Mouse (Mus musculus): Measurements from ENCODE around the gene Dusp1. TPM values are rescaled to one million over a fixed set of nuclear protein-coding genes. Genes with fewer than 3 reads are reported as not detected.
A peak's percentile ranks its signal among the peaks of the same experiment; 100 is the strongest.

Dusp1 gene
- polyA plus RNA-seq, 1 experiment from 2014 or later = 12.2 TPM

- ATAC-seq = no peak
- Histone ChIP-seq H3K27me3 (replicated peaks; ENCODE audit: control insufficient read depth, insufficient read depth, low read length) (no peaks in the 10 kb centered on the region), H3K4me3 (ENCODE audit: low read length) (peak overlapping the region; percentile 71), H3K27ac (ENCODE audit: low read length) (no peak overlapping the region), H3K36me3 (ENCODE audit: control insufficient read depth, insufficient read depth, low read length) (no peaks in the 10 kb centered on the region), H3K4me2 (ENCODE audit: low read depth, low read length) (peak overlapping the region; percentile 83), H3K9me3 (ENCODE audit: control insufficient read depth, low read length) (no peaks in the 10 kb centered on the region), H3K4me1 (ENCODE audit: control insufficient read depth, insufficient read depth, low read length) (peaks cover 34% of the 10 kb centered on the region), H3K9ac (ENCODE audit: low read depth, low read length) (peak overlapping the region; percentile 84)
- WGBS = 74% methylated on average over 14 of the region's 14 CpGs
Observed at GRCm38 (mm10) chr17:26506031-26506641, 55.8 kb downstream of the Dusp1 start.

- H3K4me2 ChIP-seq (ENCODE audit: low read depth, low read length) = no peak overlapping the region
- no peak for ATAC-seq
- no peak overlapping the region for H3K27ac ChIP-seq (ENCODE audit: low read length)
- no peak overlapping the region for H3K9ac ChIP-seq (ENCODE audit: low read depth, low read length)
- peaks cover 32% of the 10 kb centered on the region for H3K4me1 ChIP-seq (ENCODE audit: control insufficient read depth, insufficient read depth, low read length)
- no peaks in the 10 kb centered on the region for H3K9me3 ChIP-seq (ENCODE audit: control insufficient read depth, low read length)
- no peak overlapping the region for H3K4me3 ChIP-seq (ENCODE audit: low read length)
- WGBS = 75% methylated on average over 3 of the region's 3 CpGs
- no peaks in the 10 kb centered on the region for H3K36me3 ChIP-seq (ENCODE audit: control insufficient read depth, insufficient read depth, low read length)
- no peaks in the 10 kb centered on the region for H3K27me3 ChIP-seq (replicated peaks; ENCODE audit: control insufficient read depth, insufficient read depth, low read length)
Observed at GRCm38 (mm10) chr17:26505181-26505581, 56.7 kb downstream of the Dusp1 start.

GRCm38 (mm10) chr17:26503981-26504671 lies 57.8 kb downstream of the Dusp1 start:
- ATAC-seq = no peak
- Histone ChIP-seq H3K27me3 (replicated peaks; ENCODE audit: control insufficient read depth, insufficient read depth, low read length) (no peaks in the 10 kb centered on the region), H3K4me1 (ENCODE audit: control insufficient read depth, insufficient read depth, low read length) (peaks cover 28% of the 10 kb centered on the region), H3K9ac (ENCODE audit: low read depth, low read length) (peak overlapping the region; percentile 27; the same call in 1 of the 2 replicates), H3K36me3 (ENCODE audit: control insufficient read depth, insufficient read depth, low read length) (no peaks in the 10 kb centered on the region), H3K4me3 (ENCODE audit: low read length) (no peak overlapping the region), H3K9me3 (ENCODE audit: control insufficient read depth, low read length) (no peaks in the 10 kb centered on the region), H3K4me2 (ENCODE audit: low read depth, low read length) (no peak overlapping the region), H3K27ac (ENCODE audit: low read length) (peak overlapping the region; percentile 77)
- 46% methylated on average over 11 of the region's 11 CpGs for WGBS

- Histone ChIP-seq H3K27ac (ENCODE audit: low read length) (peak overlapping the region; percentile 77), H3K4me3 (ENCODE audit: low read length) (peak overlapping the region; percentile 25), H3K36me3 (ENCODE audit: control insufficient read depth, insufficient read depth, low read length) (no peaks in the 10 kb centered on the region), H3K27me3 (replicated peaks; ENCODE audit: control insufficient read depth, insufficient read depth, low read length) (no peaks in the 10 kb centered on the region), H3K9ac (ENCODE audit: low read depth, low read length) (peak overlapping the region; percentile 60), H3K4me1 (ENCODE audit: control insufficient read depth, insufficient read depth, low read length) (peaks cover 27% of the 10 kb centered on the region), H3K9me3 (ENCODE audit: control insufficient read depth, low read length) (no peaks in the 10 kb centered on the region), H3K4me2 (ENCODE audit: low read depth, low read length) (peak overlapping the region; percentile 45)
- 6% methylated on average over 20 of the region's 20 CpGs for WGBS
- peak; percentile 47 for ATAC-seq
Observed at GRCm38 (mm10) chr17:26502808-26503671, 58.9 kb downstream of the Dusp1 start.

- no peaks in the 10 kb centered on the region for H3K9me3 ChIP-seq (ENCODE audit: control insufficient read depth, low read length)
- no peak for ATAC-seq
- no peak overlapping the region for H3K4me3 ChIP-seq (ENCODE audit: low read length)
- no peak overlapping the region for H3K9ac ChIP-seq (ENCODE audit: low read depth, low read length)
- no peaks in the 10 kb centered on the region for H3K27me3 ChIP-seq (replicated peaks; ENCODE audit: control insufficient read depth, insufficient read depth, low read length)
- peaks cover 27% of the 10 kb centered on the region for H3K4me1 ChIP-seq (ENCODE audit: control insufficient read depth, insufficient read depth, low read length)
- WGBS = 91% methylated on average over 5 of the region's 5 CpGs
- no peak overlapping the region for H3K4me2 ChIP-seq (ENCODE audit: low read depth, low read length)
- no peak overlapping the region for H3K27ac ChIP-seq (ENCODE audit: low read length)
- no peaks in the 10 kb centered on the region for H3K36me3 ChIP-seq (ENCODE audit: control insufficient read depth, insufficient read depth, low read length)
Observed at GRCm38 (mm10) chr17:26501826-26502225, 60.1 kb downstream of the Dusp1 start.

- Histone ChIP-seq H3K36me3 (ENCODE audit: control insufficient read depth, insufficient read depth, low read length) (no peaks in the 10 kb centered on the region), H3K9ac (ENCODE audit: low read depth, low read length) (no peak overlapping the region), H3K27me3 (replicated peaks; ENCODE audit: control insufficient read depth, insufficient read depth, low read length) (no peaks in the 10 kb centered on the region), H3K9me3 (ENCODE audit: control insufficient read depth, low read length) (peaks cover 5% of the 10 kb centered on the region; the same call in 1 of the 2 replicates), H3K4me1 (ENCODE audit: control insufficient read depth, insufficient read depth, low read length) (peaks cover 10% of the 10 kb centered on the region), H3K4me2 (ENCODE audit: low read depth, low read length) (no peak overlapping the region), H3K4me3 (ENCODE audit: low read length) (no peak overlapping the region), H3K27ac (ENCODE audit: low read length) (no peak overlapping the region)
- no peak for ATAC-seq
- WGBS = 43% methylated on average over 1 of the region's 1 CpGs
Observed at GRCm38 (mm10) chr17:26498626-26499025, 63.3 kb downstream of the Dusp1 start.

GRCm38 (mm10) chr17:26497416-26497923 lies 64.5 kb downstream of the Dusp1 start:
- H3K4me3 ChIP-seq (ENCODE audit: low read length) = no peak overlapping the region
- no peaks in the 10 kb centered on the region for H3K4me1 ChIP-seq (ENCODE audit: control insufficient read depth, insufficient read depth, low read length)
- H3K9ac ChIP-seq (ENCODE audit: low read depth, low read length) = no peak overlapping the region
- H3K27me3 ChIP-seq (replicated peaks; ENCODE audit: control insufficient read depth, insufficient read depth, low read length) = no peaks in the 10 kb centered on the region
- H3K27ac ChIP-seq (ENCODE audit: low read length) = peak overlapping the region; percentile 41; the same call in 1 of the 2 replicates
- peaks cover 13% of the 10 kb centered on the region; the same call in 1 of the 2 replicates for H3K9me3 ChIP-seq (ENCODE audit: control insufficient read depth, low read length)
- H3K4me2 ChIP-seq (ENCODE audit: low read depth, low read length) = no peak overlapping the region
- H3K36me3 ChIP-seq (ENCODE audit: control insufficient read depth, insufficient read depth, low read length) = no peaks in the 10 kb centered on the region
- WGBS = 54% methylated on average over 5 of the region's 5 CpGs
- 0 out of 2 replicates have a peak, but pooled peaks have one; percentile 28 for ATAC-seq

- H3K9me3 ChIP-seq (ENCODE audit: control insufficient read depth, low read length) = peaks cover 13% of the 10 kb centered on the region; the same call in 1 of the 2 replicates
- H3K4me3 ChIP-seq (ENCODE audit: low read length) = no peak overlapping the region
- H3K27me3 ChIP-seq (replicated peaks; ENCODE audit: control insufficient read depth, insufficient read depth, low read length) = no peaks in the 10 kb centered on the region
- no peaks in the 10 kb centered on the region for H3K36me3 ChIP-seq (ENCODE audit: control insufficient read depth, insufficient read depth, low read length)
- WGBS = 82% methylated on average over 4 of the region's 4 CpGs
- H3K4me2 ChIP-seq (ENCODE audit: low read depth, low read length) = no peak overlapping the region
- ATAC-seq = no peak
- no peaks in the 10 kb centered on the region for H3K4me1 ChIP-seq (ENCODE audit: control insufficient read depth, insufficient read depth, low read length)
- no peak overlapping the region for H3K27ac ChIP-seq (ENCODE audit: low read length)
- no peak overlapping the region for H3K9ac ChIP-seq (ENCODE audit: low read depth, low read length)
Observed at GRCm38 (mm10) chr17:26494642-26495468, 67.1 kb downstream of the Dusp1 start.
